ENCODE assay signal across 10 mouse cellular contexts in the genomic region with DNA sequence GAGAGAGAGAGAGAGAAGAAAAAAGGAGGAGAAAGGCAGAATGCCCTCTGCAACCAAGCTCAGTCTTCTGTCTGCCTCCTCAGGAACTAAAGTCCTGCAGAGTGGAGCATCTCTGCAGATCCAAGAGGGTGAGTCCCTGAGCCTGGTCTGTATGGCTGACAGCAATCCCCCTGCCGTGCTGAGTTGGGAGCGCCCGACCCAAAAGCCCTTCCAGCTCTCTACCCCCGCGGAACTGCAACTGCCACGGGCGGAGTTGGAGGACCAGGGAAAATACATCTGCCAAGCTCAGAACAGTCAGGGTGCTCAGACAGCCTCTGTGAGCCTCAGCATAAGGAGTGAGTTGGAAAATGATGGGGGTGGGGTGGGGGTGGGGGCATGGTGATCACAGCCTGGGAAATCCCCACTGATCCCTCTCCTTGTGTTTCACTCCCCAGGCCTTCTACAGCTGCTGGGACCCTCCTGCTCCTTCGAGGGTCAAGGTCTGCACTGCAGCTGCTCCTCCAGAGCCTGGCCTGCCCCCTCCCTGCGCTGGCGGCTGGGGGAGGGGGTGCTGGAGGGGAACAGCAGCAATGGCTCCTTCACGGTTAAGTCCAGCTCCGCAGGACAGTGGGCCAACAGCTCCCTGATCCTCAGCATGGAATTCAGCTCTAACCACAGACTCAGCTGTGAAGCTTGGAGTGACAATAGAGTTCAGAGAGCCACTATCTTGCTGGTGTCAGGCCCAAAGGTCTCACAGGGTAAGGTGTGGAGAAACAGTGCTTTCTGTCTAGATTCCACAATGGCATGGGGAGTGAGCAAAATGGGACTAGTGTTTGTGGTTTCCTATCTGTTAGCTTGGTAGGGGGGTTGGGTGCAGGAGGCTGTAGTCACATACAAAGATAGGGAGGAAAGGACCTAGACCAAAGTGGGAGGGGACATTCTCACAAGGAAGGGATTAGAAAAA. TPM values are rescaled to one million over a fixed set of nuclear protein-coding genes. Genes with fewer than 3 reads are reported as not detected.
DNase-seq lines count a peak whose midpoint lies in the region; ATAC-seq and TF ChIP-seq lines count a peak whose summit lies in the region.
"Had no signal": no experiment of that assay in that cellular context is flagged by ENCODE, and none has a peak within 500 bp of the region (broad histone marks: within the 10 kb centered on the region; RNA-seq: fewer than 3 reads in every experiment).

No protein-coding gene starts in this region.

- peak; percentile 74 for ATAC-seq in hindbrain, embryonic 11.5 days (ENCODE audit: low FRiP score)
- ATAC-seq in hindbrain, postnatal 0 days: no peak
- ATAC-seq in common myeloid progenitor, adult 5-6 weeks (replicated peaks; ENCODE audit: low read depth, poor library complexity, severe bottlenecking): peak; percentile 24

- H3K27ac ChIP-seq in hindbrain, embryonic 11.5 days (ENCODE audit: low read depth, low read length): no peak overlapping the region
- H3K27ac ChIP-seq in hindbrain, postnatal 0 days: no peak overlapping the region

- TF ChIP-seq CTCF in hindbrain, postnatal 0 days (IDR thresholded peaks at IDR 0.05; ENCODE audit: low read depth): no peak

- WGBS in hindbrain, embryonic 11.5 days: 8% methylated on average over 12 of the region's 12 CpGs
- WGBS in hindbrain, postnatal 0 days: 8% methylated on average over 12 of the region's 12 CpGs

- DNase-seq in hindbrain, embryonic 11.5 days (ENCODE audit: low spot score): peak; percentile 26
- no peak for DNase-seq in hindbrain, postnatal 0 days (ENCODE audit: low spot score)
- peak; percentile 16 for DNase-seq in 416B (ENCODE audit: low read depth)
- DNase-seq in layer of hippocampus, postnatal 25 days (ENCODE audit: extremely low spot score in 1 of 2, low spot score in 1 of 2): peak; percentile 12 to 13
- DNase-seq in spleen, postnatal 4 days (ENCODE audit: low spot score in 2 of 2): no peak
- DNase-seq in cerebellum, adult 8-10 months: no peak
- no peak for DNase-seq in gastrocnemius, postnatal 25 days
- DNase-seq: cerebellum, adult 11 months had no signal

- H3K4me1 ChIP-seq in hindbrain, embryonic 11.5 days (replicated peaks; ENCODE audit: control insufficient read depth, insufficient read depth, low read length): no peaks in the 10 kb centered on the region
- no peaks in the 10 kb centered on the region for H3K4me1 ChIP-seq in hindbrain, postnatal 0 days (ENCODE audit: insufficient read depth, low read length)

- H3K36me3 ChIP-seq in hindbrain, embryonic 11.5 days (ENCODE audit: control insufficient read depth, insufficient read depth, low read length): no peaks in the 10 kb centered on the region
- no peaks in the 10 kb centered on the region for H3K36me3 ChIP-seq in hindbrain, postnatal 0 days (ENCODE audit: insufficient read depth, low read length)

- no peaks in the 10 kb centered on the region for H3K9me3 ChIP-seq in hindbrain, embryonic 11.5 days (ENCODE audit: control insufficient read depth, low read length)
- no peaks in the 10 kb centered on the region for H3K9me3 ChIP-seq in hindbrain, postnatal 0 days (ENCODE audit: low read length)

- H3K27me3 ChIP-seq in hindbrain, embryonic 11.5 days (ENCODE audit: control insufficient read depth, insufficient read depth, low read length): no peaks in the 10 kb centered on the region
- H3K27me3 ChIP-seq in hindbrain, postnatal 0 days (ENCODE audit: insufficient read depth, low read length): no peaks in the 10 kb centered on the region

- H3K4me3 ChIP-seq in hindbrain, embryonic 11.5 days (ENCODE audit: low read depth, low read length): no peak overlapping the region
- no peak overlapping the region for H3K4me3 ChIP-seq in hindbrain, postnatal 0 days (ENCODE audit: low read length)

- no peak overlapping the region for H3K9ac ChIP-seq in hindbrain, embryonic 11.5 days (ENCODE audit: low read depth, low read length)
- no peak overlapping the region for H3K9ac ChIP-seq in hindbrain, postnatal 0 days (replicated peaks; ENCODE audit: low read length)

- no peak overlapping the region; the same call in 1 of the 2 replicates for H3K4me2 ChIP-seq in hindbrain, embryonic 11.5 days (replicated peaks; ENCODE audit: low read depth, low read length)
- no peak overlapping the region for H3K4me2 ChIP-seq in hindbrain, postnatal 0 days (ENCODE audit: low read depth, low read length)

RNA-seq across cellular contexts. Expression of gene Siglecf, which starts 4.0 kb away (rescaled TPM):
- polyA plus RNA-seq in hindbrain, embryonic 11.5 days (2014; fragmentation: Nextera tagmentation; extraction: Ambion mirVana): 0.36 TPM in 1 of 2 replicates, not detected in the other
- total RNA-seq in hindbrain, postnatal 0 days (2014; rRNA removed): not detected in 2 replicates
- 0.26 and 0.30 TPM in 2 replicates for polyA plus RNA-seq in hindbrain, postnatal 0 days (2015; fragmentation: Nextera tagmentation; extraction: Ambion mirVana)
- total RNA-seq in common myeloid progenitor, adult 5-6 weeks (2017): 18.8 and 22.1 TPM in 2 replicates
- under 1 TPM; 0.66 to 0.73 TPM for total RNA-seq in layer of hippocampus, postnatal 25 days (2021)
- not detected for total RNA-seq in gastrocnemius, postnatal 25 days (2021)
- total RNA-seq: gastrocnemius, adult 18-20 months had no signal

RNA-seq across cellular contexts. Expression of gene Zfp715, which starts 42.1 kb away (rescaled TPM):
- 13.4 and 19.2 TPM in 2 replicates for polyA plus RNA-seq in hindbrain, embryonic 11.5 days (2014; fragmentation: Nextera tagmentation; extraction: Ambion mirVana)
- 14.3 and 21.2 TPM in 2 replicates for total RNA-seq in hindbrain, postnatal 0 days (2014; rRNA removed)
- polyA plus RNA-seq in hindbrain, postnatal 0 days (2015; fragmentation: Nextera tagmentation; extraction: Ambion mirVana): 11.8 and 13.4 TPM in 2 replicates
- total RNA-seq in common myeloid progenitor, adult 5-6 weeks (2017): 20.1 and 36.6 TPM in 2 replicates
- total RNA-seq in layer of hippocampus, postnatal 25 days (2021): 10 to 100 TPM; 24.1 to 24.4 TPM
- 1 to 10 TPM; 9.1 to 9.3 TPM for total RNA-seq in gastrocnemius, postnatal 25 days (2021)

RNA-seq across cellular contexts. Expression of gene Siglecg, which starts 52.8 kb away (rescaled TPM):
- not detected in 2 replicates for polyA plus RNA-seq in hindbrain, embryonic 11.5 days (2014; fragmentation: Nextera tagmentation; extraction: Ambion mirVana)
- 0.22 TPM in 1 of 2 replicates, not detected in the other for total RNA-seq in hindbrain, postnatal 0 days (2014; rRNA removed)
- not detected in 2 replicates for polyA plus RNA-seq in hindbrain, postnatal 0 days (2015; fragmentation: Nextera tagmentation; extraction: Ambion mirVana)
- total RNA-seq in common myeloid progenitor, adult 5-6 weeks (2017): 1.6 TPM in 2 replicates
- total RNA-seq in layer of hippocampus, postnatal 25 days (2021): under 1 TPM in 1 of 2 experiments, not detected in 1; 0.38 TPM
- under 1 TPM in 1 of 2 experiments, not detected in 1; 0.10 TPM for total RNA-seq in gastrocnemius, postnatal 25 days (2021)
- total RNA-seq: gastrocnemius, adult 18-20 months had no signal

Comparison
In these comparisons a context has a peak if more than half of its experiments do, and no peak if none do; other contexts are left out.
1. DNase-seq: peak in hindbrain, embryonic 11.5 days (single experiment), 416B (single experiment) and layer of hippocampus, postnatal 25 days (2 of 2); none in hindbrain, postnatal 0 days (single experiment), spleen, postnatal 4 days (0 of 2), cerebellum, adult 8-10 months (single experiment) and gastrocnemius, postnatal 25 days (single experiment).
2. RNA of gene Siglecf, which starts 4.0 kb away (total RNA-seq): 18.8 to 22.1 TPM in common myeloid progenitor, adult 5-6 weeks; 0.66 to 0.73 TPM in layer of hippocampus, postnatal 25 days, not detected in hindbrain, postnatal 0 days and not detected in gastrocnemius, postnatal 25 days; every median in the first group is over 10 times any median in the second.